Mouse (Mus musculus) urinary bladder, adult 18-20 months (tissue): ENCODE measurements around the gene Fndc8.
"Not testable (repeated sequence)": the region's sequence is repeated elsewhere in the genome, so short reads cannot be mapped to it uniquely, and the experiment has no call there.

Experiments
- DNase-seq, 2 experiments: peaks; one replicate each; pipeline ENCODE4 v3.0.0; 2022; ENCODE audit warnings: low spot score in 2 of 2, mixed read lengths in 2 of 2

Fndc8 gene

GRCm38 (mm10) chr11:82910679-82911389, 18.9 kb downstream of the Fndc8 start:
- no peak for DNase-seq

- peak; percentile 54 to 78 for DNase-seq
Observed at GRCm38 (mm10) chr11:82914711-82915352, 22.9 kb downstream of the Fndc8 start.

- no peak for DNase-seq
Observed at GRCm38 (mm10) chr11:82920768-82921167, 28.8 kb downstream of the Fndc8 start.

DNA sequence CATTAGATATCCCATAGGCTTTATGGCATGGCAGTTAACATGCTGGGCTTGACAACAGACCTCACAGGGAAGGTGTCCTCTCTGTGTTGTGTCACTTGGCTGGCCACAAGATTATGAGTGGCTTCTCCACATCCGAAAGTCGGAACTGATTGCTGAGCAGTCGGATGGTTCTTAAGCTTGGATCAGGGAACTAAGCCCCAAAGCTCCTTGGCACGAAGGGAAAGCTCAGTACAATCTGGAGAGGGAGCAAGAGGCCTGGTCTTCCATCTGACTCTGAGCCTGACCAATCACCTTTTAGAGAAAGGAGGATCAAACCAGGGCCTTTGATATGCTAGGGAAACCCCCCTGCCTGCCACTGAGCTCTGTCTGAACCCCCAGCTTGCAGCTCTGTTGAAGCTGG, 29.8 kb downstream of the Fndc8 start:
- no peak for DNase-seq

- not testable (repeated sequence) for DNase-seq
Observed at GRCm38 (mm10) chr11:82923910-82924309, 32.0 kb downstream of the Fndc8 start.

DNA sequence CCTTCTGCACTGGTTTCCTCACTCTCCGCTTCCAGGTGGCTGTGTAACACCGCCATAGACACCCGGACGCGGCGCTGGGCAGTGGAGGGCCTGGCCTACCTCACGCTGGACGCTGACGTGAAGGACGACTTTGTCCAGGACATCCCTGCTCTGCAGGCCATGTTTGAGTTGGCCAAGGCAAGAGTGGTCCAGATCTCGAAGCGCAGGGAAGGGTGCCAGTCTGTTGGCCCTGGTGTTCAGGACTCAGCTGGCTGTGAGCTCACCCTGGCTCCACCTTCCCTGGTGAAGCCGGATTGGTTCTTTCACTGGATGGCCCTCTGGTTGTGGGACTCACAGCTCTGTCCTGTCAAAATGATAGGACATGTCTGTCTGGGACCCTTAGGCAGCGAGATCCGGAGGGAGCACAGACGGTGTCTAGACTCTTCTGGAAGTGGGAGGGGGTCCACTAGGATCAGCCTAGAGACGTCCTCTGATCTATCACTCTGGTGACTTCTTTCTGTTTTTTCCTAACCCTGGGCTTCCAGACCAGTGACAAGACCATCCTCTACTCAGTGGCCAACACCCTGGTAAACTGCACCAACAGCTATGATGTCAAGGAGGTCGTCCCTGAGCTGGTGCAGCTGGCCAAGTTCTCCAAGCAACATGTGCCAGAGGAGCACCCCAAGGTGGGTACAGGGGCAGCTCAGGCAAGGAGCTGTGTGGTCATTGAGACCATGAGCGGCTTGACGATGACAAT, 37.1 kb downstream of the Fndc8 start:
- DNase-seq: no peak

- DNase-seq: no peak
Observed at GRCm38 (mm10) chr11:82929633-82929950, 37.7 kb downstream of the Fndc8 start.

- not testable (repeated sequence) for DNase-seq
Observed at GRCm38 (mm10) chr11:82930391-82930955, 38.5 kb downstream of the Fndc8 start.

GRCm38 (mm10) chr11:82931161-82931560, 39.2 kb downstream of the Fndc8 start:
- DNase-seq: not testable (repeated sequence)

GRCm38 (mm10) chr11:82931671-82932450, 39.9 kb downstream of the Fndc8 start:
- not testable (repeated sequence) for DNase-seq

DNA sequence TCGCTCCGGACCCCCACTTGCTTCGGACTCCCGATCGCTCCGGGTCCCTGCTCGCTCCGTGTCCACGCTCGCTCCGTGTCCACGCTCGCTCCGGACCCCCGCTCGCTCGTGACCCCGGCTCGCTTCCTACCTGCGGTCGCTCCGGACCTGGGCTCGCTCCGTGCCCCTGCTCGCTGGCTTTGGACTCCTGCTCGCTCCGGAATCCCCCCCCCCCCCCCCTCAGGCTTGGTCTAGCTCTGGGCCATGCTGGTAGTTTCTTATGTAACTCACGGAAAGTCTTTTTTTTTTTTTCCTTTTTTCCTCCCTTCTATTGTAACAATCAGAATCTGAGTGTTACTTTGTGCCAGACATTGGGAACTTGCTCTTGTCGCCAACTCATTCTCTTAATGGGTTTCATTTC, 41.3 kb downstream of the Fndc8 start:
- no peak for DNase-seq

DNA sequence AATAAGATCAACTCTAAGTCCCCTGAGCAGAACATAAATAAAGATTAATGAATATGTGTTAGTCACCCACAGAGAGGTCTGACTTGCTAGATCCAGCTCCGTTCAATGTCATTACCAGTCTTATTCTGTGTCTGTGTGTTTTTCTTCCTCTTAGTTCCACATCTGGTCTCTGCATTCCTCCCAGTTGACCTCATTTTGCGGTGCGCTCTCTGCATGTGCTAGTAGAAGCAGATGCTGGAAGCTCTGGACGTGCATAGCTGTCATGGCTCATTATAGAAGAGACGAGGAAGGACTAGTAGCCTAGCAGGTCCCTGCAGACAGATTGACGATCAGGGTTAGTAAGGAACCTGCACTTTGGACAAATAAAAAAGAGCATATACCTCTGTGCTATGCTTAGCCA, 51.4 kb downstream of the Fndc8 start:
- DNase-seq: no peak

- no peak for DNase-seq
Observed at GRCm38 (mm10) chr11:82945636-82946035, 53.7 kb downstream of the Fndc8 start.

DNA sequence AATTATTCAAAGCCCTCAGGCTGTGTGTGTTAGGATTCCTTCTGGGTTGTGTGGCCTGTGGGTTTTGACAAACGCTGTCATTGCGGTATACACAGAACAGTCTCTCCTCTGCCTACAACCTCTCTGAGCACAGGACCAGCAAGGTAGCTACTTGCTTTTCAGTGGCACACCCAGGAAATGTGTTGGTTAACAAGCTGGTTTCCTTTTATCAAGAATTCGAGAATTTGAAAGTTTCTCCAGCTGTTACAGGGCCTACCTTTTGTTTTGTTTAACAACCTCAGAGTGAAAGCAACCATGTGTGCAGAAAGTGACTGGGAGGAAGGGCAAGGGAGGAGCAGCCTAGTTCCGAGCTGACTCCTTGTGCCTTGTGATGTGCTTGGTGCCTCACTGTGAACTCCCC, 55.5 kb downstream of the Fndc8 start:
- DNase-seq: no peak

- no peak for DNase-seq
Observed at GRCm38 (mm10) chr11:82949036-82949435, 57.1 kb downstream of the Fndc8 start.
